Mouse (Mus musculus) kidney, postnatal 14 days (tissue): Measurements from ENCODE around the gene Ccnl2.

Experiments
- DNase-seq: peaks from one replicate; pipeline ENCODE4 v3.0.0; 2022; ENCODE audit warnings: mixed read lengths

Ccnl2 gene

GRCm38 (mm10) chr4:155871404-155871803, 59.1 kb downstream of the Ccnl2 start:
- DNase-seq = no peak
